Mouse (Mus musculus): Measurements from ENCODE around the gene R3hdm2.

R3hdm2 gene

GRCm38 (mm10) chr10:127500042-127500441 is 119.9 kb downstream of the R3hdm2 start:
- no peak for DNase-seq

- DNase-seq = no peak
Observed at GRCm38 (mm10) chr10:127500894-127501893, 121.1 kb downstream of the R3hdm2 start, which contains the start of gene Stac3. Stac3 (plus strand) TSS chr10:127501686.

GRCm38 (mm10) chr10:127508239-127508638 is 128.1 kb downstream of the R3hdm2 start:
- peak; percentile 82 for DNase-seq

GRCm38 (mm10) chr10:127509051-127509836 is 129.1 kb downstream of the R3hdm2 start:
- peak; percentile 91 for DNase-seq

GRCm38 (mm10) chr10:127509837-127510701 is 129.9 kb downstream of the R3hdm2 start:
- no peak for DNase-seq

GRCm38 (mm10) chr10:127510895-127511617 is 130.9 kb downstream of the R3hdm2 start:
- no peak for DNase-seq

- peak; percentile 29 for DNase-seq
Observed at GRCm38 (mm10) chr10:127511634-127512306, 131.6 kb downstream of the R3hdm2 start.

GRCm38 (mm10) chr10:127512307-127512666 is 132.2 kb downstream of the R3hdm2 start:
- DNase-seq = no peak

GRCm38 (mm10) chr10:127512813-127513212 is 132.7 kb downstream of the R3hdm2 start:
- DNase-seq = peak; percentile 97

GRCm38 (mm10) chr10:127513501-127514091 is 133.5 kb downstream of the R3hdm2 start:
- DNase-seq = no peak

GRCm38 (mm10) chr10:127514111-127514698 is 134.1 kb downstream of the R3hdm2 start:
- no peak for DNase-seq

GRCm38 (mm10) chr10:127514764-127515163 is 134.6 kb downstream of the R3hdm2 start, which contains the start of gene Ndufa4l2:
Ndufa4l2 (plus strand) TSS chr10:127514967.
- DNase-seq = peak; percentile 42

- no peak for DNase-seq
Observed at GRCm38 (mm10) chr10:127515271-127515982, 135.3 kb downstream of the R3hdm2 start.

GRCm38 (mm10) chr10:127515983-127516459 is 135.9 kb downstream of the R3hdm2 start:
- no peak for DNase-seq

GRCm38 (mm10) chr10:127516576-127517260 is 136.6 kb downstream of the R3hdm2 start:
- DNase-seq = peak; percentile 45

- no peak for DNase-seq
Observed at GRCm38 (mm10) chr10:127517941-127518340, 137.8 kb downstream of the R3hdm2 start.

GRCm38 (mm10) chr10:127519041-127519701 is 139.0 kb downstream of the R3hdm2 start:
- no peak for DNase-seq

Measured in lung, postnatal 36 days (tissue).